Comparison of ENCODE assay signal across 34 mouse cellular contexts in genomic region chr5:14947482-14948198, GRCm38 (mm10). TPM values are rescaled to one million over a fixed set of nuclear protein-coding genes. Genes with fewer than 3 reads are reported as not detected.
A peak's percentile ranks its signal among the peaks of the same experiment; 100 is the strongest.
DNase-seq lines count a peak whose midpoint lies in the region; ATAC-seq and TF ChIP-seq lines count a peak whose summit lies in the region.
"Not testable (repeated sequence)": the region's sequence is repeated elsewhere in the genome, so short reads cannot be mapped to it uniquely, and the experiment has no call there.
"Had no signal": no experiment of that assay in that cellular context is flagged by ENCODE, and none has a peak within 500 bp of the region (broad histone marks: within the 10 kb centered on the region; RNA-seq: fewer than 3 reads in every experiment).

No protein-coding gene starts in this region.

- not testable (repeated sequence) for H3K9ac ChIP-seq in intestine, postnatal 0 days (ENCODE audit: low read depth, low read length)

- TF ChIP-seq CTCF in intestine, postnatal 0 days (IDR thresholded peaks at IDR 0.05; ENCODE audit: low read depth), result not testable (repeated sequence)

- H3K4me1 ChIP-seq in intestine, postnatal 0 days (replicated peaks; ENCODE audit: control insufficient read depth, insufficient read depth, low read length), result not testable (repeated sequence)

- not testable (repeated sequence) for H3K36me3 ChIP-seq in intestine, postnatal 0 days (ENCODE audit: control insufficient read depth, insufficient read depth)

- H3K27me3 ChIP-seq in intestine, postnatal 0 days (replicated peaks; ENCODE audit: control insufficient read depth, insufficient read depth, low read length), result not testable (repeated sequence)

- peak; percentile 10 for DNase-seq in MN1 (ENCODE audit: low spot score)
- peak; percentile 27 for DNase-seq in adrenal gland, postnatal 14 days
- peak; percentile 4 for DNase-seq in embryo, embryonic 10 days (ENCODE audit: low spot score)
- peak; percentile 18 for DNase-seq in kidney, postnatal 14 days
- DNase-seq in layer of hippocampus, postnatal 10 days (ENCODE audit: low spot score in 2 of 2), result peak; percentile 7 to 21
- peak; percentile 8 for DNase-seq in lung, postnatal 10 days
- peak; percentile 7 for DNase-seq in right cerebral cortex, postnatal 4 days

- 0 out of 2 replicates have a peak, but pooled peaks have one; percentile 36 for ATAC-seq in intestine, postnatal 0 days

- WGBS in intestine, postnatal 0 days, result 54% methylated on average over 4 of the region's 4 CpGs

- H3K4me3 ChIP-seq in intestine, postnatal 0 days (ENCODE audit: low read depth, low read length), result not testable (repeated sequence)

- H3K9me3 ChIP-seq in intestine, postnatal 0 days (ENCODE audit: control insufficient read depth), result not testable (repeated sequence)

- H3K4me2 ChIP-seq in intestine, postnatal 0 days (replicated peaks; ENCODE audit: low read depth), result not testable (repeated sequence)

- not testable (repeated sequence) for H3K27ac ChIP-seq in intestine, postnatal 0 days (ENCODE audit: low read depth, low read length)

RNA-seq across cellular contexts. Expression of gene Speer4e, which starts 9.4 kb away (rescaled TPM):
- not detected in 2 replicates for total RNA-seq in adrenal gland, postnatal 14 days (2021)
- not detected in 2 replicates for polyA plus RNA-seq in intestine, postnatal 0 days (2015; fragmentation: Nextera tagmentation; extraction: Ambion mirVana)
- total RNA-seq in layer of hippocampus, postnatal 10 days (2021), result not detected
- total RNA-seq: adrenal gland, postnatal 36 days; gastrocnemius, adult 18-20 months; gastrocnemius, postnatal 25 days; heart, adult 18-20 months; hematopoietic stem cell, adult 5-6 weeks; left cerebral cortex, adult 18-20 months; left cerebral cortex, postnatal 36 days; megakaryocyte-erythroid progenitor cell, adult 5-6 weeks; monocyte, adult 5-6 weeks had no signal
- polyA plus RNA-seq: embryonic facial prominence, embryonic 13.5 days; forebrain, embryonic 10.5 days; forebrain, embryonic 15.5 days; frontal cortex, adult 2 months; heart, postnatal 0 days; hindbrain, embryonic 14.5 days; inflammation-experienced regulatory T-cells, adult 6 months; limb, embryonic 13.5 days; liver, embryonic 11.5 days; liver, embryonic 16.5 days; lung, embryonic 16.5 days; macrophage; midbrain, embryonic 13.5 days; neural tube, embryonic 14.5 days; spleen, adult 2 months; stomach, postnatal 0 days had no signal

RNA-seq across cellular contexts. Expression of gene Gm10354, which starts 31.1 kb away (rescaled TPM):
- total RNA-seq in adrenal gland, postnatal 14 days (2021), result not detected in 2 replicates
- not detected in 2 replicates for polyA plus RNA-seq in intestine, postnatal 0 days (2015; fragmentation: Nextera tagmentation; extraction: Ambion mirVana)
- not detected for total RNA-seq in layer of hippocampus, postnatal 10 days (2021)
- total RNA-seq: adrenal gland, postnatal 36 days; gastrocnemius, adult 18-20 months; gastrocnemius, postnatal 25 days; heart, adult 18-20 months; hematopoietic stem cell, adult 5-6 weeks; left cerebral cortex, adult 18-20 months; left cerebral cortex, postnatal 36 days; megakaryocyte-erythroid progenitor cell, adult 5-6 weeks; monocyte, adult 5-6 weeks had no signal
- polyA plus RNA-seq: embryonic facial prominence, embryonic 13.5 days; forebrain, embryonic 10.5 days; forebrain, embryonic 15.5 days; frontal cortex, adult 2 months; heart, postnatal 0 days; hindbrain, embryonic 14.5 days; inflammation-experienced regulatory T-cells, adult 6 months; limb, embryonic 13.5 days; liver, embryonic 11.5 days; liver, embryonic 16.5 days; lung, embryonic 16.5 days; macrophage; midbrain, embryonic 13.5 days; neural tube, embryonic 14.5 days; spleen, adult 2 months; stomach, postnatal 0 days had no signal

RNA-seq across cellular contexts. Expression of gene Gm9758, which starts 32.9 kb away (rescaled TPM):
- not detected in 2 replicates for total RNA-seq in adrenal gland, postnatal 14 days (2021)
- polyA plus RNA-seq in intestine, postnatal 0 days (2015; fragmentation: Nextera tagmentation; extraction: Ambion mirVana), result not detected in 2 replicates
- not detected for total RNA-seq in layer of hippocampus, postnatal 10 days (2021)
- total RNA-seq: adrenal gland, postnatal 36 days; gastrocnemius, adult 18-20 months; gastrocnemius, postnatal 25 days; heart, adult 18-20 months; hematopoietic stem cell, adult 5-6 weeks; left cerebral cortex, adult 18-20 months; left cerebral cortex, postnatal 36 days; megakaryocyte-erythroid progenitor cell, adult 5-6 weeks; monocyte, adult 5-6 weeks had no signal
- polyA plus RNA-seq: embryonic facial prominence, embryonic 13.5 days; forebrain, embryonic 10.5 days; forebrain, embryonic 15.5 days; frontal cortex, adult 2 months; heart, embryonic 12.5 days; heart, postnatal 0 days; hindbrain, embryonic 14.5 days; inflammation-experienced regulatory T-cells, adult 6 months; limb, embryonic 13.5 days; liver, embryonic 11.5 days; liver, embryonic 16.5 days; lung, embryonic 16.5 days; macrophage; midbrain, embryonic 13.5 days; neural tube, embryonic 14.5 days; spleen, adult 2 months; stomach, postnatal 0 days had no signal
